Mouse (Mus musculus): Measurements from ENCODE around the gene Glo1.
A peak's percentile ranks its signal among the peaks of the same experiment; 100 is the strongest.

Glo1 gene

GRCm38 (mm10) chr17:30612075-30612859 is 14.4 kb downstream of the Glo1 start:
- peak; percentile 100 for DNase-seq (ENCODE audit: low spot score in 2 of 2)

- DNase-seq (ENCODE audit: low spot score in 2 of 2), result no peak
Measured at GRCm38 (mm10) chr17:30611221-30612074, 15.2 kb downstream of the Glo1 start.

GRCm38 (mm10) chr17:30610739-30611138 is 15.9 kb downstream of the Glo1 start:
- DNase-seq (ENCODE audit: low spot score in 2 of 2), result no peak

GRCm38 (mm10) chr17:30609980-30610307 is 16.7 kb downstream of the Glo1 start:
- DNase-seq (ENCODE audit: low spot score in 2 of 2), result no peak

- no peak for DNase-seq (ENCODE audit: low spot score in 2 of 2)
Measured at GRCm38 (mm10) chr17:30609305-30609979, 17.2 kb downstream of the Glo1 start.

GRCm38 (mm10) chr17:30607909-30608495 is 18.7 kb downstream of the Glo1 start:
- no peak for DNase-seq (ENCODE audit: low spot score in 2 of 2)

- DNase-seq (ENCODE audit: low spot score in 2 of 2), result no peak
Measured at GRCm38 (mm10) chr17:30607330-30607729, 19.3 kb downstream of the Glo1 start.

GRCm38 (mm10) chr17:30606634-30607081 is 20.0 kb downstream of the Glo1 start:
- DNase-seq (ENCODE audit: low spot score in 2 of 2), result no peak

- DNase-seq (ENCODE audit: low spot score in 2 of 2), result no peak
Measured at GRCm38 (mm10) chr17:30606206-30606605, 20.5 kb downstream of the Glo1 start.

- no peak for DNase-seq (ENCODE audit: low spot score in 2 of 2)
Measured at GRCm38 (mm10) chr17:30605001-30605400, 21.7 kb downstream of the Glo1 start.

- DNase-seq (ENCODE audit: low spot score in 2 of 2), result no peak
Measured at GRCm38 (mm10) chr17:30604296-30604695, 22.4 kb downstream of the Glo1 start.

- no peak for DNase-seq (ENCODE audit: low spot score in 2 of 2)
Measured at GRCm38 (mm10) chr17:30602175-30602574, 24.5 kb downstream of the Glo1 start.

- no peak for DNase-seq (ENCODE audit: low spot score in 2 of 2)
Measured at GRCm38 (mm10) chr17:30598300-30598699, 28.4 kb downstream of the Glo1 start.

GRCm38 (mm10) chr17:30597786-30598185 is 28.9 kb downstream of the Glo1 start:
- no peak for DNase-seq (ENCODE audit: low spot score in 2 of 2)

- no peak for DNase-seq (ENCODE audit: low spot score in 2 of 2)
Measured at GRCm38 (mm10) chr17:30594846-30595245, 31.8 kb downstream of the Glo1 start.

- no peak for DNase-seq (ENCODE audit: low spot score in 2 of 2)
Measured at GRCm38 (mm10) chr17:30594407-30594806, 32.3 kb downstream of the Glo1 start.

GRCm38 (mm10) chr17:30590417-30591198 is 36.1 kb downstream of the Glo1 start:
- peak; percentile 77 to 78 for DNase-seq (ENCODE audit: low spot score in 2 of 2)

GRCm38 (mm10) chr17:30583258-30584001 is 43.2 kb downstream of the Glo1 start:
- DNase-seq (ENCODE audit: low spot score in 2 of 2), result no peak

GRCm38 (mm10) chr17:30582313-30582712 is 44.4 kb downstream of the Glo1 start:
- no peak for DNase-seq (ENCODE audit: low spot score in 2 of 2)

- no peak for DNase-seq (ENCODE audit: low spot score in 2 of 2)
Measured at GRCm38 (mm10) chr17:30581201-30581600, 45.5 kb downstream of the Glo1 start.

All from right cerebral cortex, postnatal 10 days (tissue).